Mouse (Mus musculus) cortical plate, adult 2 months (tissue): ENCODE results near the gene Ncbp3.

ENCODE experiments used
- CTCF ChIP-seq: fragments of 200-500 bp; IDR thresholded peaks from 2 replicates; pipeline ENCODE4 v1.5.1; 2011; ENCODE audit warnings: mild to moderate bottlenecking, control low read depth, low read length; ENCODE audit not compliant: insufficient read depth; ENCODE audit errors: extremely low read depth
- POLR2A ChIP-seq: fragments of 200-500 bp; IDR thresholded peaks from 2 replicates; pipeline ENCODE4 v1.6.1; 2011; ENCODE audit warnings: mild to moderate bottlenecking, low read length, control low read depth; ENCODE audit not compliant: insufficient read depth; ENCODE audit errors: extremely low read depth

GRCm38 (mm10) chr11:73137591-73138501 is 90.3 kb downstream of the Ncbp3 start, which contains the start of gene Haspin:
- TF ChIP-seq CTCF (peak; percentile 76), POLR2A (no peak)
